Mouse (Mus musculus): ENCODE data around the gene Dennd1c. TPM values are rescaled to one million over a fixed set of nuclear protein-coding genes. Genes with fewer than 3 reads are reported as not detected.

The Dennd1c gene
- total and polyA plus RNA-seq, 3 experiments: 6.8 to 33.9 (median 9.7) TPM

- TF ChIP-seq BHLHE40 (IDR thresholded peaks at IDR 0.05; ENCODE audit: low read depth, low read length) (peak; percentile 59; the same call in 1 of the 2 replicates), POLR2A (IDR thresholded peaks at IDR 0.05; ENCODE audit: low read depth, low read length) (peak; percentile 100), UBTF (IDR thresholded peaks at IDR 0.05; ENCODE audit: low read depth, low read length) (no peak; the same call in 1 of the 2 replicates), MXI1 (IDR thresholded peaks at IDR 0.05; ENCODE audit: low read depth, low read length) (no peak; the same call in none of the 2 replicates), ZC3H11A (IDR thresholded peaks at IDR 0.05; ENCODE audit: low read depth, low read length) (no peak), CHD2 (IDR thresholded peaks at IDR 0.05; ENCODE audit: low read length) (peak; percentile 70; the same call in 1 of the 2 replicates), MYC (IDR thresholded peaks at IDR 0.05; ENCODE audit: low read depth, low read length) (peak; percentile 62; the same call in 1 of the 2 replicates), IRF4 (IDR thresholded peaks at IDR 0.05; ENCODE audit: low read depth, low read length) (peak; percentile 59)
Measured at GRCm38 (mm10) chr17:57105181-57106034, 27.1 kb upstream of the Dennd1c start, which contains the start of gene Tnfsf9 (continued).

- Histone ChIP-seq H3K4me2 (ENCODE audit: insufficient read depth, low read depth, poor library complexity, severe bottlenecking) (peak overlapping the region; percentile 84), H3K4me3 (replicated peaks in 1 of 3; ENCODE audit: low read depth in 2 of 3, low read length in 2 of 3, poor library complexity in 1 of 3) (peak overlapping the region; percentile 61 to 89 (median 72)), H3K79me2 (replicated peaks; ENCODE audit: control insufficient read depth, extremely low read depth, insufficient read depth, poor library complexity, severe bottlenecking) (peaks cover 33% of the 10 kb centered on the region), H3K27me3 (replicated peaks) (no peaks in the 10 kb centered on the region), H3K9me3 (replicated peaks; ENCODE audit: low read length) (no peaks in the 10 kb centered on the region), H3K36me3 (replicated peaks in 1 of 2; ENCODE audit: control insufficient read depth in 1 of 2, insufficient read depth in 1 of 2, low read length in 1 of 2) (peaks cover 28 to 41% of the 10 kb centered on the region in 2 experiments), H3K9ac (ENCODE audit: insufficient read depth, low read depth) (peak overlapping the region; percentile 99), H3K4me1 (ENCODE audit: control insufficient read depth in 1 of 2, insufficient read depth in 2 of 2) (peaks cover 18 to 51% of the 10 kb centered on the region in 2 experiments), H3K27ac (ENCODE audit: insufficient read depth, low read depth) (peak overlapping the region; percentile 94; the same call in 1 of the 2 replicates)
- in situ Hi-C loops (cut with MboI; ENCODE audit: low pct_ligation_motif_present, low pct_unique_long_range_greater_than_20kb, low sequenced_read_pairs): no loop called here
- dilution Hi-C loops (cut with MboI; ENCODE audit: extremely low pct_ligation_motif_present, extremely low pct_unique_long_range_greater_than_20kb, low sequenced_read_pairs): no loop called here
- TF ChIP-seq MEF2A (IDR thresholded peaks at IDR 0.05; ENCODE audit: borderline replicate concordance, low read depth, low read length) (peak; percentile 22; the same call in 1 of the 2 replicates), IRF4 (IDR thresholded peaks at IDR 0.05; ENCODE audit: low read depth, low read length) (peak; percentile 89), MXI1 (IDR thresholded peaks at IDR 0.05; ENCODE audit: low read depth, low read length) (no peak), CHD1 (IDR thresholded peaks at IDR 0.05; ENCODE audit: low read depth, low read length) (no peak), POLR2A (IDR thresholded peaks at IDR 0.05; ENCODE audit: low read depth, low read length) (no peak; the same call in 1 of the 2 replicates), E2F4 (IDR thresholded peaks at IDR 0.05; ENCODE audit: insufficient replicate concordance, low read depth, low read length) (no peak), UBTF (IDR thresholded peaks at IDR 0.05; ENCODE audit: low read depth, low read length) (no peak), MAZ (IDR thresholded peaks at IDR 0.05; ENCODE audit: low read depth, low read length) (peak; percentile 24; the same call in 1 of the 2 replicates), ELF1 (IDR thresholded peaks at IDR 0.05; ENCODE audit: low read depth, low read length) (peak; percentile 49; the same call in 1 of the 2 replicates), HCFC1 (IDR thresholded peaks at IDR 0.05; ENCODE audit: low read depth, low read length) (no peak; the same call in 1 of the 2 replicates), RAD21 (IDR thresholded peaks at IDR 0.05; ENCODE audit: low read depth, low read length) (no peak), KAT2A (IDR thresholded peaks at IDR 0.05; ENCODE audit: insufficient replicate concordance, low read length) (peak; percentile 22; the same call in 1 of the 2 replicates), BHLHE40 (IDR thresholded peaks at IDR 0.05; ENCODE audit: low read depth, low read length) (no peak), CHD2 (IDR thresholded peaks at IDR 0.05; ENCODE audit: low read length) (no peak), EP300 (IDR thresholded peaks at IDR 0.05; ENCODE audit: low read length) (peak; percentile 47; the same call in 1 of the 2 replicates), MAX (IDR thresholded peaks at IDR 0.05; ENCODE audit: low read length) (no peak), ETS1 (conservative IDR thresholded peaks at IDR 0.05; ENCODE audit: low read depth, low read length) (no peak)
- no peak for DNase-seq (ENCODE audit: extremely low read depth)
Measured at GRCm38 (mm10) chr17:57104496-57104895, 26.2 kb upstream of the Dennd1c start.
